Mouse (Mus musculus) liver, postnatal 0 days (tissue): ENCODE data around the gene Cdh18. TPM values are rescaled to one million over a fixed set of nuclear protein-coding genes. Genes with fewer than 3 reads are reported as not detected.

ENCODE experiments used
- ATAC-seq: fragments of 200-750 bp; cut with Nextera tagmentation; 2 replicates; pipeline ENCODE4 v1.8.0; 2017; ENCODE audit warnings: mild to moderate bottlenecking, moderate library complexity
- DNase-seq: peaks from one replicate; pipeline ENCODE4 v3.0.0-alpha.2; 2016
- H3K27ac ChIP-seq: fragments of 300-500 bp; sonication (generic); 2 replicates; pipeline ENCODE4 v1.5.1; 2014; ENCODE audit warnings: antibody characterized with exemption, moderate library complexity, mild to moderate bottlenecking, low read depth
- H3K27me3 ChIP-seq: fragments of 300-500 bp; sonication (generic); 2 replicates; pipeline ENCODE4 v1.6.1; 2014; ENCODE audit warnings: low read length, control low read depth, mixed read lengths; ENCODE audit not compliant: insufficient read depth
- H3K36me3 ChIP-seq: fragments of 300-500 bp; sonication (generic); replicated peaks from 2 replicates; pipeline ENCODE4 v1.6.1; 2014; ENCODE audit warnings: mild to moderate bottlenecking, control low read depth, low read length, moderate library complexity, mixed read lengths; ENCODE audit not compliant: insufficient read depth
- H3K4me1 ChIP-seq: fragments of 300-500 bp; sonication (generic); 2 replicates; pipeline ENCODE4 v1.6.1; 2014; ENCODE audit warnings: antibody characterized with exemption, mild to moderate bottlenecking, control low read depth; ENCODE audit not compliant: insufficient read depth
- H3K4me2 ChIP-seq: fragments of 300-500 bp; sonication (generic); 2 replicates; pipeline ENCODE4 v1.6.1; 2014; ENCODE audit warnings: low read depth, mild to moderate bottlenecking, low read length, moderate library complexity, mixed read lengths
- H3K4me3 ChIP-seq: fragments of 300-500 bp; sonication (generic); 2 replicates; pipeline ENCODE4 v1.5.1; 2014; ENCODE audit warnings: low read depth, low read length
- H3K9ac ChIP-seq: fragments of 300-500 bp; sonication (generic); replicated peaks from 2 replicates; pipeline ENCODE4 v1.6.1; 2014; ENCODE audit warnings: mild to moderate bottlenecking, moderate library complexity
- H3K9me3 ChIP-seq: fragments of 300-500 bp; sonication (generic); 2 replicates; pipeline ENCODE4 v1.6.1; 2016; ENCODE audit warnings: mild to moderate bottlenecking, control low read depth, low read length, mixed read lengths
- CTCF ChIP-seq: sonication (generic); IDR thresholded peaks from 2 replicates; pipeline ENCODE4 v1.5.1; 2016; ENCODE audit warnings: antibody characterized with exemption, low read depth
- EP300 ChIP-seq: IDR thresholded peaks from 2 replicates; pipeline ENCODE4 v1.6.1; 2016; ENCODE audit warnings: antibody characterized with exemption, low read depth, mild to moderate bottlenecking
- WGBS: fragments of 180-500 bp; shearing (Covaris S2); extraction: QIAGEN DNeasy Blood & Tissue Kit; methylation state at CpG from one replicate; pipeline ENCODE4 v1.1.7; 2014; ENCODE audit not compliant: insufficient replicate concordance; 5-methylcytosine and 5-hydroxymethylcytosine counted together
- polyA plus RNA-seq: library from polyadenylated mRNA; unstranded; fragments of >200 nt; fragmentation: Nextera tagmentation; extraction: Ambion mirVana; gene quantifications from 2 replicates; pipeline ENCODE4 v1.2.1, GENCODE M21; 2015

The Cdh18 gene
- polyA plus RNA-seq, 1 experiment from 2014 or later, result not detected

GRCm38 (mm10) chr15:22776346-22776745, 227.5 kb downstream of the Cdh18 start:
- Histone ChIP-seq H3K27ac (no peak overlapping the region), H3K27me3 (no peaks in the 10 kb centered on the region), H3K4me1 (no peaks in the 10 kb centered on the region), H3K4me2 (no peak overlapping the region), H3K9me3 (no peaks in the 10 kb centered on the region), H3K4me3 (no peak overlapping the region), H3K36me3 (no peaks in the 10 kb centered on the region), H3K9ac (no peak overlapping the region)
- no peak for DNase-seq
- no peak for ATAC-seq
- TF ChIP-seq CTCF, result no peak
- no peak for TF ChIP-seq EP300
- 80% methylated on average over 4 of the region's 4 CpGs for WGBS

GRCm38 (mm10) chr15:22789696-22790095, 240.9 kb downstream of the Cdh18 start:
- no peak overlapping the region for H3K9ac ChIP-seq
- H3K27me3 ChIP-seq, result no peaks in the 10 kb centered on the region
- ATAC-seq, result no peak
- H3K36me3 ChIP-seq, result no peaks in the 10 kb centered on the region
- no peak for DNase-seq
- TF ChIP-seq EP300 (no peak), CTCF (no peak)
- no peak overlapping the region for H3K27ac ChIP-seq
- no peak overlapping the region for H3K4me3 ChIP-seq
- no peaks in the 10 kb centered on the region for H3K4me1 ChIP-seq
- no peak overlapping the region for H3K4me2 ChIP-seq
- WGBS, result 76% methylated on average over 6 of the region's 6 CpGs
- no peaks in the 10 kb centered on the region for H3K9me3 ChIP-seq

DNA sequence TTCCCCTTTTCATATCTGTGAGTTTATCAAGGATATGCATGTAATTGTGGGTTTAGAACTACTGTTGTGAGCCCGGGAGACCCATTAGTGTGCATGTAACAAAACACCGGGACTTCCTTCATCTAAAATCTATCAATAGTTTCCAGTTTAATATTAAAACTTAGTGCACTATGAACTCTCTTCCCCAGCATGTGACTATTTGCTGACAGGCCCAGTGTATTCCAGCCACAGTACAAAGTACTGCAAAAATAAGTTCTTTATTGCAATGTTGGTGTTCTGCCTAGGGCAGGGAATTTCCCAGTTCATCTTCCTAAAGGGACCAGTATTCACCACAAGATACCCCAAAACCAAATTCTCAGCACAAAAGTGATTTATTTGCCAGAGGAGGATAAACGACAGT, 243.0 kb downstream of the Cdh18 start:
- 86% methylated on average over 3 of the region's 3 CpGs for WGBS
- no peaks in the 10 kb centered on the region for H3K27me3 ChIP-seq
- DNase-seq (no peak), ATAC-seq (no peak)
- no peak overlapping the region for H3K4me2 ChIP-seq
- H3K36me3 ChIP-seq, result no peaks in the 10 kb centered on the region
- TF ChIP-seq CTCF (no peak), EP300 (no peak)
- no peaks in the 10 kb centered on the region for H3K4me1 ChIP-seq
- H3K27ac ChIP-seq, result no peak overlapping the region
- H3K9me3 ChIP-seq, result no peaks in the 10 kb centered on the region
- H3K9ac ChIP-seq, result no peak overlapping the region
- no peak overlapping the region for H3K4me3 ChIP-seq

DNA sequence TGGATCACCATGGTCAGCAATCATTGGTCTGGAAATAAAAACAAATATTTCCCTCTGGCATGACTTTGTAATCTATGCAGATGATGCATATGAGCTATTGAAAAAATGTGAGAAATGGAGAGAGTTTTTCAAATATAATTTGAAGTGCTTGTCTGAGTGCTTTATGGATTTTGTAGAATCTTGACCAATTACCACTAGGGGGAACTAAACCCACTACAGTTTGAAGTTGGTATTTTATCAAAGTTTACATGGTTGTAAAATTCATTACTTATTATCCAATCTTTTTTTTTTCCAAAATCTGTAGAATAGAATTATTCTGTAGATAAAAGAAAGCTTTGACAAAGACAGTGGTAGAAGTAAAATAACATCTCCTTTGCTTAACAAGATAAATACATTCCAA, 284.3 kb downstream of the Cdh18 start:
- no peaks in the 10 kb centered on the region for H3K36me3 ChIP-seq
- no peak for DNase-seq
- no peak overlapping the region for H3K27ac ChIP-seq
- no peaks in the 10 kb centered on the region for H3K9me3 ChIP-seq
- no peaks in the 10 kb centered on the region for H3K4me1 ChIP-seq
- TF ChIP-seq CTCF (no peak), EP300 (no peak)
- H3K4me3 ChIP-seq, result no peak overlapping the region
- H3K4me2 ChIP-seq, result no peak overlapping the region
- ATAC-seq, result no peak
- H3K9ac ChIP-seq, result no peak overlapping the region
- no peaks in the 10 kb centered on the region for H3K27me3 ChIP-seq

DNA sequence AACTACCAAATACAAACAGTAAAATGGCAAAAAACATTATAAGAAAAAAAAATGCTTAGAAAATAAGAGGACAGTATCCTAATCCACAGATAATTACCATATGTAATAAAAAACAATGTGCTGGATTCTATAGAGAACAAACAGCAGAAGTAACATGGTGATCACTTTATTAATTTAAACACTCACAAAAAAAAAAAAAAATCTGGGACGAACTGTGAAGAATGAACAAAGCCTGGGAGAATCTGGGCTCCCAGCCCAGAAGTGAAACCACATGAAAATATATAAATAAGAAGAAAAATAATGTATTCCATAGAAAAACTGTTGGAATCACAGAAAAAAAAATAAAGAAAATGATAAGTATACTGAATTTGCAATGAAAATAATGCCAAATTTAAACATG, 288.4 kb downstream of the Cdh18 start:
- DNase-seq (no peak), ATAC-seq (no peak)
- TF ChIP-seq CTCF (no peak), EP300 (no peak)
- no peak overlapping the region for H3K27ac ChIP-seq
- H3K36me3 ChIP-seq, result no peaks in the 10 kb centered on the region
- no peaks in the 10 kb centered on the region for H3K4me1 ChIP-seq
- no peak overlapping the region for H3K9ac ChIP-seq
- H3K27me3 ChIP-seq, result no peaks in the 10 kb centered on the region
- no peak overlapping the region for H3K4me2 ChIP-seq
- no peak overlapping the region for H3K4me3 ChIP-seq
- H3K9me3 ChIP-seq, result no peaks in the 10 kb centered on the region
- WGBS, result 50% methylated on average over 1 of the region's 1 CpGs

GRCm38 (mm10) chr15:22857704-22858103, 308.9 kb downstream of the Cdh18 start:
- no peak for ATAC-seq
- Histone ChIP-seq H3K27ac (no peak overlapping the region), H3K4me1 (no peaks in the 10 kb centered on the region), H3K9me3 (no peaks in the 10 kb centered on the region), H3K27me3 (no peaks in the 10 kb centered on the region), H3K4me3 (no peak overlapping the region), H3K9ac (no peak overlapping the region), H3K36me3 (no peaks in the 10 kb centered on the region), H3K4me2 (no peak overlapping the region)
- TF ChIP-seq CTCF (no peak), EP300 (no peak)
- DNase-seq, result no peak

GRCm38 (mm10) chr15:22870679-22871078, 321.9 kb downstream of the Cdh18 start:
- no peak for DNase-seq

More at GRCm38 (mm10) chr15:22870679-22871078, 321.9 kb downstream of the Cdh18 start:
- Histone ChIP-seq H3K36me3 (no peaks in the 10 kb centered on the region), H3K27ac (no peak overlapping the region), H3K4me3 (no peak overlapping the region), H3K9ac (no peak overlapping the region), H3K27me3 (no peaks in the 10 kb centered on the region), H3K4me1 (no peaks in the 10 kb centered on the region), H3K4me2 (no peak overlapping the region), H3K9me3 (no peaks in the 10 kb centered on the region)
- no peak for ATAC-seq
- TF ChIP-seq CTCF (no peak), EP300 (no peak)
- 61% methylated on average over 1 of the region's 1 CpGs for WGBS
